Mouse (Mus musculus) liver, adult 2 months (tissue): Measurements from ENCODE around the gene Dock2. TPM values are rescaled to one million over a fixed set of nuclear protein-coding genes. Genes with fewer than 3 reads are reported as not detected.

ENCODE experiments used
- DNase-seq: peaks from one replicate; pipeline ENCODE4 v3.0.0-alpha.2; 2011; ENCODE audit warnings: low read depth, low spot score; ENCODE audit errors: extremely low read depth
- H3K27ac ChIP-seq: fragments of 200-500 bp; replicated peaks from 2 replicates; pipeline ENCODE4 v1.5.1; 2012; ENCODE audit warnings: low read depth, mild to moderate bottlenecking, control low read depth, inconsistent platforms, low read length; ENCODE audit not compliant: insufficient read depth
- H3K27me3 ChIP-seq: fragments of 200-500 bp; 2 replicates; pipeline ENCODE4 v1.6.1; 2012; ENCODE audit warnings: mild to moderate bottlenecking, moderate library complexity, low read length, inconsistent platforms; ENCODE audit not compliant: control insufficient read depth, insufficient read depth
- H3K36me3 ChIP-seq: fragments of 200-500 bp; 2 replicates; pipeline ENCODE4 v1.6.1; 2012; ENCODE audit warnings: low read length, inconsistent platforms; ENCODE audit not compliant: control insufficient read depth, insufficient read depth
- H3K4me1 ChIP-seq: fragments of 200-500 bp; 2 replicates; pipeline ENCODE4 v1.6.1; 2011; ENCODE audit warnings: low read length; ENCODE audit not compliant: control insufficient read depth, insufficient read depth
- H3K4me3 ChIP-seq: fragments of 200-500 bp; 2 replicates; pipeline ENCODE4 v1.5.1; 2011; ENCODE audit warnings: low read depth, mild to moderate bottlenecking, control low read depth, low read length, moderate library complexity; ENCODE audit not compliant: insufficient read depth
- H3K79me2 ChIP-seq: fragments of 200-500 bp; 2 replicates; pipeline ENCODE4 v1.6.1; 2012; ENCODE audit warnings: inconsistent platforms, mild to moderate bottlenecking, low read length, moderate library complexity; ENCODE audit not compliant: control insufficient read depth, insufficient read depth
- H3K9ac ChIP-seq: fragments of 200-500 bp; 2 replicates; pipeline ENCODE4 v1.6.1; 2012; ENCODE audit warnings: low read depth, mild to moderate bottlenecking, control low read depth, inconsistent platforms, low read length
- CTCF ChIP-seq: fragments of 200-500 bp; IDR thresholded peaks from 2 replicates; pipeline ENCODE4 v1.5.1; 2011; ENCODE audit warnings: low read depth, low read length, control low read depth
- POLR2A ChIP-seq: fragments of 200-500 bp; IDR thresholded peaks from 2 replicates; pipeline ENCODE4 v1.6.1; 2011; ENCODE audit warnings: low read length, control low read depth; ENCODE audit not compliant: insufficient read depth; ENCODE audit errors: extremely low read depth
- WGBS: fragments of 180-500 bp; shearing (Covaris S2); methylation state at CpG from one replicate; pipeline ENCODE4 v1.1.7; 2018; 5-methylcytosine and 5-hydroxymethylcytosine counted together
- polyA plus RNA-seq: library from polyadenylated mRNA; depleted of rRNA; stranded (reverse); fragments of >200 nt; gene quantifications from 2 replicates; pipeline ENCODE4 v1.2.3, GENCODE M21; 2012
- total RNA-seq: library from RNA; depleted of rRNA; stranded (reverse); fragments of >200 nt; gene quantifications from 2 replicates; pipeline ENCODE4 v1.2.3, GENCODE M21; 2014

Gene Dock2
- total and polyA plus RNA-seq, 2 experiments = 0.95 to 4.0 TPM

DNA sequence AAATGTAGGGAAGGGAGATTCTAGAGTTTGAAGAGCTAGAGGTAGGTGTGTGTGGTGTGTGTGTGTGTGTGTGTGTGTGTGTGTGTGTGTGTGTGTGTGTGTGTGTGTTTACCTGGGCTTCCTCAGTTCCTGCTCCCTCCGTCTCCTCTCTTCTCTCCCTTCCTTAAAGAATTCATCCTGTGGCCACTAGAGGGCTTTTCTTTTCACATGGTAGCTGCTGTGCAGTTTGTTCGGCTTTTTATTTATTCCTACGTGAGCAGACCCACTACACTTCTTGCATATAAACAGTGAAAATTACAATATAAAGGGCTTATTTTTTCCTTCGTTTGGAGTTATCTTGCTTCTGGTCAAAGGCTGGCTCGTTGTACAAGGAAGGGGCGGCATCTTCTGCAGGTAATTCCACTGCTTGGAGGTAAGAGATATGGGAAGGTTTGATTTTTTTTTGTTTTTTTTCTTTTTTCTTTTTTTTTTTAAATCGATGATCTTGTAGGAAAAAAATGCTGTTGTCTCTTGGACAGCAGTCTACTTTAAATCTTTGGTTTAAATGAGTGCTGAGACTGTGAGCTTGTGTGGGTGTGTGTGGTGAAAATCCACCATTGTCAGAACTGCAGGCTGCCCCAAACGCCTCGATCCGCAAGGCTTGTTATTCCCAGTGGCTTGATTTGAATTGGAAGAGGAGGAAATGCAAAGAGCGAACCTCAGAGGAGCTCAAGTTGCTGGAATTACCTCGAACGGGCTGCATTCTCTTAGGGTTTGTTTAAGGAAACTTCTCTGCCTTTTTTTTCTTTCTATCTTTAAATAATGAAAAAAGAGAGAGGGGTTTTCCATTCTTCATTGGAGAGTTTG, 468.9 kb downstream of the Dock2 start, which contains the start of gene Fam196b:
Gene Fam196b (plus strand): TSS at position 289 of the 846 bp plus-strand sequence.
- Histone ChIP-seq H3K27ac (no peak within 1 kb of the TSS), H3K27me3 (no peaks in the 10 kb centered on the region; the same call in 1 of the 2 replicates), H3K4me3 (no peak within 1 kb of the TSS), H3K4me1 (no peaks in the 10 kb centered on the region), H3K79me2 (no peaks in the 10 kb centered on the region), H3K36me3 (no peaks in the 10 kb centered on the region), H3K9ac (no peak within 1 kb of the TSS)
- peak; percentile 11 for DNase-seq
- no peak for TF ChIP-seq CTCF
- TF ChIP-seq POLR2A = no peak
- 15% methylated on average over 13 of the region's 13 CpGs for WGBS

DNA sequence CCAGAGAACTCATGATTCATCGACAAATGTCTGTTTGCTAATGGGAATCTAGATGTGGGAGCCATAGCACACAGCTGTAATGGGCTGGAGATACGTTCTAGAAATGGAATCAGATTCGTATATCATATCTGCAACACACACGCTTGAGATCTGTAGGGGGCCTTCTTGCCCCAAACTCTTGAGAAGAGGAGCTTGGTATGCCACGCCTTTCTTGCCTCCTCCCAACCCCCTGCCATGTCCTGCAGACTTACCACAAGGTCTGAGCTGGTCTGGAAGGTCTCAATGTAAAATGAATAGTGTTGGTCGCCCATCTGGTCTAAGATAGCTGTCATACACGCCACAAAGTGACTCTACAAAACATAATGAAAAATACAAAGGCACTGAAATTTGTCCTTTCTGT, 471.5 kb downstream of the Dock2 start:
- no peaks in the 10 kb centered on the region for H3K27me3 ChIP-seq
- H3K36me3 ChIP-seq = no peaks in the 10 kb centered on the region
- no peak overlapping the region for H3K27ac ChIP-seq
- DNase-seq = no peak
- no peaks in the 10 kb centered on the region for H3K79me2 ChIP-seq
- no peak overlapping the region for H3K4me3 ChIP-seq
- WGBS = 75% methylated on average over 7 of the region's 7 CpGs
- TF ChIP-seq POLR2A (no peak), CTCF (no peak)
- no peak overlapping the region for H3K9ac ChIP-seq
- no peaks in the 10 kb centered on the region for H3K4me1 ChIP-seq

DNA sequence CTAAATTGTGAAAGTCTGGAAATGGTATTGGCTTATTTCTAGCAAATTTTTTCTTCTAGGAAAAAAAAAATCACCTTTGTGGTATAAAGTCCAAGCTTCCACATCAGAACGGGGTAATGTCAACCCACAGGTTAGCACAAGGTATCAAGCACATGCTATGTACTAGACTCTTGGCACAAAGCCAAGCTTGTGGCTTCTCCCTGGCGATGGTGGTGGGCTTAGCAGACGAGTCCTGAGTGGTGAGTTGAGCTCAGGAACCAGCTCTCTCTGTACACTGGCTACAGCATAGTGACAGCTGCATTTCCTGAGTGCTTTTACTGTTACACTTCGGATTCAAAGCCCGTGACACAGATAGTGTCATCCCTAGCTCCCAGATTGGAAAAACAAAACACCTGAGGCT, 472.0 kb downstream of the Dock2 start:
- Histone ChIP-seq H3K27me3 (no peaks in the 10 kb centered on the region), H3K36me3 (no peaks in the 10 kb centered on the region), H3K4me3 (no peak overlapping the region), H3K9ac (no peak overlapping the region), H3K27ac (no peak overlapping the region), H3K79me2 (no peaks in the 10 kb centered on the region), H3K4me1 (no peaks in the 10 kb centered on the region)
- no peak for DNase-seq
- WGBS = 65% methylated on average over 5 of the region's 5 CpGs
- no peak for TF ChIP-seq CTCF
- TF ChIP-seq POLR2A = no peak

DNA sequence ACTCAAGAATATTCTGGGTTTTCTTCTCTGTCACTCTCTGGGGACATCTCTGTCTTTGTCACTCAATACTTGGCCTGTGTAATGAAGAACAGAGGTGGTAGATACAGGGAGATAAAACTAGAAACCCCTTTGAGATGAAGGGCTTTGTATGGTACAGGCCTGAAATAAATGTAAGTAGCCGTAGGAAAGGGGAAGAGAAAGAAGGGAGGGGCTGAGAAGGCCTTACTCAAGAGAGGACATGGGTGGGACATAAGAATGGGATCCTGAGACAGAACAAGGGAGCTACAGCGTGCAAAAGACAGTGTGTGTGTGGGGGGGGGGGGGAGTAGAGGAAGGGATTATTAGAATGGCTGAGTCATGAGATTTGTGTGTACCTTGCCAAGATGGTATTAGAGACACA, 474.3 kb downstream of the Dock2 start:
- no peak for DNase-seq
- no peaks in the 10 kb centered on the region for H3K4me1 ChIP-seq
- H3K36me3 ChIP-seq = no peaks in the 10 kb centered on the region
- H3K27me3 ChIP-seq = no peaks in the 10 kb centered on the region; the same call in 1 of the 2 replicates
- no peak overlapping the region for H3K4me3 ChIP-seq
- 54% methylated on average over 2 of the region's 2 CpGs for WGBS
- TF ChIP-seq POLR2A = no peak
- no peak overlapping the region for H3K9ac ChIP-seq
- no peak overlapping the region for H3K27ac ChIP-seq
- H3K79me2 ChIP-seq = no peaks in the 10 kb centered on the region

DNA sequence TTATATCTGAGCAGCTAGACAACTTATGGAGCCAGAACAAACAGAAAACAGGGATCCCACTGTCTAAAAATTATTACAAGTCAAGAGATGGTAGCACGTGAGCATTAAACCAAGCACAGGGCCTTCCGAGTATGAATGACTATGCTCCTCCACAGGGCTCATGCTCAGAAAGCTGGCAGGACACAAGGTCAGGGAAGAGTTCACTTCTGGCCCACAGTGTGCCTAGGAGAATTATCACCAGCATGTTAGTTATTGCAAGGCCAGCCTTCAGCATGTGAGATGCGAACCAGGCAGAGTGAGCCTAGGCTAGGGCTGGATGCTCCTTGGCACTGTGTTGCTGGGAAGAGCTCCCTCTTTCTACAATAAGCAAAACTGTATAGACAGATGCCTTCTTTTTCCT, 475.0 kb downstream of the Dock2 start:
- H3K4me3 ChIP-seq = no peak overlapping the region
- no peak overlapping the region for H3K27ac ChIP-seq
- no peaks in the 10 kb centered on the region for H3K36me3 ChIP-seq
- no peaks in the 10 kb centered on the region; the same call in 1 of the 2 replicates for H3K27me3 ChIP-seq
- DNase-seq = no peak
- H3K4me1 ChIP-seq = no peaks in the 10 kb centered on the region
- no peak overlapping the region for H3K9ac ChIP-seq
- TF ChIP-seq POLR2A (no peak), CTCF (no peak)
- WGBS = 92% methylated on average over 3 of the region's 3 CpGs
- H3K79me2 ChIP-seq = no peaks in the 10 kb centered on the region

DNA sequence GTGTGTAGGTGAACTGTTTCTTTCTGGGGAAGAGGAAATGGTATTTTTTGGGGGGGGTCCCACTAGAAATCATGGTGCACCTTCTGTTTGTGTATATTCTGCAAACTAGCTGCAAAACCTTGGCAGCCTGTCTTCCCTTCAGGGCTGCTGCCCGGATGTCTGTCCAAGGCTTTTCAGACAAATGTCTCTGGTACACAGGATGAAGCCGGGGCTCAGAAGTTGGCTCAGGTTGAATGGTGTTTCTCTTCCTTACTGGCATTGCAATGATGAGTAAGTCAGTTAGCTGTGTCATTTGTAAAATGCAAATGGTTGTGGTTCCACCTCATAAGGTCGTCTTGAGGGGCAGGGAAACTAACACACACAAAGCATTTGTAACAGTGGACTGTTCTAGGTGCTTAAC, 477.5 kb downstream of the Dock2 start:
- Histone ChIP-seq H3K4me1 (no peaks in the 10 kb centered on the region), H3K79me2 (no peaks in the 10 kb centered on the region), H3K9ac (no peak overlapping the region), H3K27me3 (peaks cover 2% of the 10 kb centered on the region; the same call in 1 of the 2 replicates), H3K27ac (no peak overlapping the region), H3K4me3 (no peak overlapping the region), H3K36me3 (no peaks in the 10 kb centered on the region)
- no peak for TF ChIP-seq CTCF
- no peak for TF ChIP-seq POLR2A
- no peak for DNase-seq
- WGBS = 65% methylated on average over 3 of the region's 3 CpGs
